Mouse (Mus musculus) layer of hippocampus, adult 8-10 months (tissue): ENCODE measurements around the gene Snx15. TPM values are rescaled to one million over a fixed set of nuclear protein-coding genes. Genes with fewer than 3 reads are reported as not detected.

Source experiments
- DNase-seq, 2 experiments: peaks; one replicate each; pipeline ENCODE4 v3.0.0; 2022; ENCODE audit warnings: low spot score in 2 of 2
- total RNA-seq, 4 experiments: library from RNA; stranded (reverse); gene quantifications; 2 replicates each; pipeline ENCODE4 v1.2.4; 2022

The Snx15 gene
- total RNA-seq, 4 experiments from 2014 or later = 38.7 to 43.0 (median 41.8) TPM

DNA sequence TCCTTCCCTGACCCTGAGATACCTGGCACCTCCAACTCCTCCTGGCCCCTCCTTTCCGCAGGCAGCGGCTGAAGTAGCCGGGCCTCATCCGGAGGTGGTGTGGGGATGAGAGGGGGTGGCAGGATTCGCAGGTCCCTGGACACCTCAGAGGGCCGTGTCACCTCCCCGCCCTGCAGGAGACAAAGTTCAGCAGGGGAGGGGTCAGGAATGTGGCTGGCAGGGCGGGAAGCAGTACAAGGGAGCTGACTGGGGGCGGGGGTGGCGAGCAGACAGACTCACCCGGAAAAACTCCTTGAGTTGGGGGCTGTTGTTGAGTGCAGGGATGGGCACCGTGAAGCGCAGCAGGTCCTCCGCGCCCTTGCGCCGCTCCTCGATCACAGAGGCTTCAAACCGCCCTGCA, 6.3 kb downstream of the Snx15 start:
- DNase-seq = no peak

DNA sequence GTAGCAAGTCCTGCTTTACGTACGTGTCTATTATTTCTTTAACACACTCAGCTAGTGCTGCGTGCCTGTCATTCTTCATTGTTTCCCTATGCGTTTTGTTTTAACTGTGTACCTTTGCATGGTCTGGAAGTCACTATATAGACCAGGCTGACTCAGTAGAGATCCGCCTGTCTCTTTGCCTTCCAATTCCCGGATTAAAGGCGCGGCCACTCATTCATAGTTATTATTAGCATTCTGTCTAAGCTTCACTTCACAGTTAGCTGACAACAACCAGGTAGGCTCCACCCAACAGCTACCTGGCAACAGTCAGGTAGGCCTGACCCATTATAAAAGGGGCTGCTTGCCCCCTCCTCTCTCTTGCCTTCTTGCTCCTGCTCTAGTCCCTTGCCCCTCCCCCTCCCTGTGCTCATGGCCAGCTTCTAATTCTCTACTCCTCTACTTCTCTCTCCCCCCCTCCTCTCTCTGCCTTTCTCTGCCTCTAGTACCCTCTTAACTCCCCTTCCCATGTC, 9.4 kb downstream of the Snx15 start:
- DNase-seq = no peak

DNA sequence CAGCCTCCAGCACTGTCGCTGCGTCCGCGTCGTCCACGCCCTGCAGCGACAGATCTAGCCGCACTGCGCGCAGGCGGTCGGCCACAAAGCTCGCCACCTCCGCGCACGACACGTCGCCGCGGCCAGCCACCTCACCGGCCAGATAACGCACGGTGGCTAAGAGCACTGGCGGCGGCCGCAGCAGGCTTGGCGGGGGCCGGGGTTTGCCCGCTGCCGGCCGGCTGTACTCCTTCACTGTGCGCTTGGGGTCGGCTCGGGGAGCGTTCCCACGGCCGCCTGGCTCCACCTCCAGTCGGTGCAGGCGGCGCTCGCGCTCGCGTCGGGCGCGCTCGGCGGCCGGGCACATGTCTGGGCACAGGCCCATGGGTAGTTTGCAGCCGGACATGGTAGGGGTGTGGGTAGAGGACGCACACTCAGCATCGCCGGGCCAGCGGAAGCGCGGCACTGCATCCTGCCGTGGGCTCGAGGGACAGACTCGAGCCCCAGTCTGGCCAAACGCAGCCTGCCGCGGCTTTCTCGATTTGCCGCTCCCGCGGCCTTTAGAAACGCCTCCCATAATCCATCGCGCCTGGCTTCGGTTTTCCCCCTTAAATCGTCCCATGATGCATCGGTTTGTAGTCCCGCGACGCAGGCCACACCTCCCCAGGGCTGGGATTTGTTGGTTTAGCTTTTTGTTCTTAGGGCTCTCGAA, 10.0 kb downstream of the Snx15 start, which contains the start of gene Sac3d1:
Gene Sac3d1 (minus strand): TSS at position 665 of the 691 bp plus-strand sequence.
- peak; percentile 86 to 89 for DNase-seq

DNA sequence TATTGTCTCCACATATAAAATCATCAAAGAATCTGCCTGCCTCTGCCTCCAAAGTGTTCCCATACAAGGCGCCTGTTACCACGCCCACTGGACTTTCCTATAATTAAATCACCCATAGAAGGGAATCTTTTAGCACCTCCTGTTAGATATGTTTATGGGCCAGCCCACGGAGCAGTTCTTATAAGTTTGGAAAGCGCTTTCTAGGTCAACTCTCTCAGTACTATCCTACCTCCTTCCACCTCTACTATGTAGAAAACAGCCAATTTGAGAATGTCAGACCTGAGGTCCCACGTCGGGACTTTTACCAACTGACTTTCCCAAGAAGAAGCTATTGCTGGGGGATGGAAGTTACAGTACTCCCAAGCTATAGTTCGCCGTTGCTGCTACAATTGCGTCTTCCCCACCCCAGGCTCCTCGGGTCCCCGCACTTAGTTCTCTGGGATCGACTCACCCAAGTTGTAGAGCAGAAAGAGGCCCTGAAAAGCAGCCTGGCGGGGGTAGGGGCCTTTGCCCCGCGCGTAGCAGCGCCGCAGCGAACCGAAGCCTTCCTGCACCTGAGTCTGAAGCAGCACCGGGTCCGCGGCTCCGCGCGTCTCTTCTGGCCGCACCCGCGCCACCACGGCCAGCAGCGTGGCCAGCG, 10.6 kb downstream of the Snx15 start:
- DNase-seq = no peak

DNA sequence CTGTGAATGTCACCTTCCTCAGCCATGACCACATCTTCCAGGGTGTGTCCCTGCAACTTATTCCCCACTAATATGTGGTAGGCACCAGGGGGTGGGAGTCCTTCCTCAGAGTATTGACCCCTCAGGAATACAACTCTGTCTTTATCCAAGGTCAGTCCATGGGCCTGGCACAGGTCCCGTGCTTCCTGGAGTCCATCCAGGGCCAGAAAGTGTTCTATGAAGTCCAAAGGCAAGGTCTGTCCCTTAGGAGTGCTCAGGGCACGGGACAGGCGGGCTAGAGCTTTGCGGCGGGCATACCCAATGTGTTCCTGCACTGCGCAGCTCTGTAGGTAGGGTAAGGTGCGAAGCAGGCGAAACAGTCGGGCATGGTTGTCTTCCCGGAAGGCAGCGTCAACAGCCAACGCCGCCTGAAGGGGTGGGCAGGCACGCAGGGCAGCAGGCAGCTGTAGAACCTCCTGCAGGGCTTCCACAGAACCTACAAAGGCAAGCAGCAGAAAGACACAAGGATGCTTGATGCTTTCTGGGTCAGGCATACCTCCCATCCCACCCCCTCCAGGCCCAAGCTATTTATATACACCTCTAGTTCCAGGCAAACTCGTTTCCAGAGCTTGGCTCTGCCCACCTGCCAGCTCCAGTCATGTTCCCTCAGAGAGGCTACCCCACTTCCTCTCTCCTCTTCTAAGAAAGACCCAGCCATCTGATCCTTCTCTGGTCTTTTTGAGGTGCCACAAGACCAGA, 11.8 kb downstream of the Snx15 start:
- no peak for DNase-seq

DNA sequence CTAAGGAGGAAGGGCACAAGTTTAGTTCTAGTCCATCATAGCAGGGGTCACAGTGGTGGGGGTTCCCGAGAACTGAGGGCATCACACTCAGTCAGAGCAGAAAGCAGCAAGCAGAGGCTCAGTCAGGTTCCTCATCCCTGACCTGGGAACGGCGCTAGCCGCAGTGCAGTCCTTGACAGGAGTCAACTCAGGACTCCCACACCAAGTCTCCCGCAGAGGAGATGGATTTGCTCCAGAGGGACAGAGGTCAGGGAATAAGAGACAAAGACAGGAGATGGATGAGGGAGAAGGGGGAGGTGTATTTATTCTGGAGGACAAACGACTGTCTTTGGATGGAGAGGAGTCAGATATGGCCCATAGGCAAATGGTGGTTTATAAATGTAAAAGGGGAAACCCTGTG, 15.0 kb downstream of the Snx15 start:
- DNase-seq = no peak

DNA sequence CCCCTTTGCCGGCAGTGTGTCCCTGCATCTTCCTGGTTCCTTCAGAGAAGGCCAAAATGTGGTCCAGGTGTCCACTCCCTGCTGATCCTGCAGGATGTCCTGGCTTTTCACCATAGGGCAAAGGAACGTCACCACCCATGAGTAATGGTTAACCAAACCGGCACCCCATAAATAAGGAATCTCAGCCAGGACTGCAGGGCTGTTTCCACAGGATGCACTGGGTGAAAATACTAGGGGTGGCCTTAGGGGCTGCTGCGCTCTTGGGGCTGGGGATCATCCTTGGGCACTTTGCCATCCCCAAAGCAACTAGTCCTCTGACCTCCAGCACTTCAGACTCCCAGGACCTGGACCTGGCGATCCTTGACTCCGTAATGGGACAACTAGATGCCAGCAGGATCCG, 22.5 kb downstream of the Snx15 start, which contains the start of gene Naaladl1:
Gene Naaladl1 (plus strand): TSS at position 197 of the 400 bp plus-strand sequence.
- no peak for DNase-seq

DNA sequence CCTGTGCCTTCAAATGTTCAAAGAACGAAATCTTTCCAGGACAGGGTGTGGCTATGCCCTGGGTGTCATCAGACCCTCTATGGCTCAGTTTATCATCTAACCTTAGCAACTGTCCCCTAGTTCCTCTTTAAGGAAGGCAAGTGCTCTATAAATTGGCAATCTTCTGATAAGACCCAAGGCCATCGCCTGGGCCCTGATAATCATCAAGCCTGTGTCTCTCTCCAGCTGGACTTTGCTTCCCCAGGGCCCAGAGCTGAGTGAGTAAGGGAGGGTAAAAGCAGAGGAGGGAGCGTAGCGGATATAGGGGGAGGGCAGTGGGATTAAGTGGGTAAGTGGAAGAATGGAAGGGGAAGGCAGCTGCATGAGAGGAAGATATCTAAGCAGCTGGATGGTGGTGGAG, 23.6 kb downstream of the Snx15 start:
- no peak for DNase-seq

DNA sequence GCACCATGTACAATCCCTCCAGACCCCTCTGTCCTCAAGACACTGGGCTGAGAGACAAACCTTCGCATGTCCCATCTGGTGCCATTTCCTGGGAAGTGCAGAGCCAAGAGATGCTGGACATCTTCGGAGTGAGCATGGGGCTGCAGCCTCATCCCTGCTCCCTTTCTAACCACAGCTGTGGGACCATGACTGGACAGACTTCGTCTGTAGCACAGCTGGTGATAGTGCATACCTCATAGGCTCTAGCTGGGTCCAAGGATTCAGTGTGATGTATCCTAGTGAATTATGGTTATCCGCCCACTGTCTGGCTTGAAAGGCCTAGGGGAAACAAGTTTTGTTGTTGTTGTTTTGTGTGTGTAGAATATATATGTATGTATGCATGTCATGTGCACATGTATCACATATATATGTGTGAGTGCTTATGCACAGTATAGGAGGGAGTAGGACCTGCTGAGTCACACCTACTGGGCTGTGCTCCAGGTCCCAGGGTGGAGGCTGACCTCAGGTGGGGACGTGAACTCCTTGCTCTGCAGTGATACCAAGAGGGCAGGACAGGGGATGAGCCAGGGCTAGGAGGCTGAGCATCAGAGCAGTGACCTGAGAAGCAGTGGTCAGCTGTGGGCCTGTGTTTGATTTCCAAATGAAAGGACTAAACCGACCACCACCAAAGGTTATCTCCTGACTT, 25.8 kb downstream of the Snx15 start:
- DNase-seq = no peak

DNA sequence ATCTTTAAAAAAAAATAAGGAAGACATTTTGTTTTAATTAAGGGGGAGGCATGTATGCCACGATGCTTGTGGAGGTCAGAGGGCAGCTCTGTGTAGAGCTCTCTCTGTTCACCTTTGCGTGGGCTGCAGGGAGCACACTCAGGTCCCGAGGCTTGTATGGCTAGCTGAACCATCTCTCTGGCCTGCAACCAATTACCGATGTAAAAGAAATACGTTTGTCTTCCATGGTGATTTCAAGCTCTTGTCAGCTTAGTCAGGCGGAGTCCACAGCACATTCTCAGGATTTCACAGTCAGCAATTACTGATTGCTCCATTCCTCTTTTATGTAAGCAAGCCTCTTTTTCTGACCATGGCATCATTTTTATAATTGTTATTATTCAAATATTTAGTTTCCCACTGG, 26.9 kb downstream of the Snx15 start:
- no peak for DNase-seq

DNA sequence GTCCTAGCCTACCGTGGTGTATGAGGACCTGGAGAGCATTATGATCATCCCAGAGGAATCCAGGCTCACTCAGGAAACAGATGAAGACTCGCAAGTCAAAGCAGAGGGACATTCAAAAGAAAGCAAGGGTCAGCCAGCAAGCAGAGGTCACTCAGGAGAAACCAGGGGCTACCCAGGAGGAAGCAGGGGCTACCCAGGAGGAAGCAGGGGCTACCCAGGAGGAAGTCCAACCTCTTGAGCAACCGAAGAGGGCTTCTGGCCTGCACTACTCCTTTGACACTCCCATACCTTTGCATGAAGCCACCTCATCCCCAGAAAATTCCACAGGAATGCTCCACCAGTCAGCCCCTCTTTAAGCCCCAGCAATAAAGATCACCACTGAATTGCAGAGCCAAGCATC, 30.3 kb downstream of the Snx15 start:
- no peak for DNase-seq

DNA sequence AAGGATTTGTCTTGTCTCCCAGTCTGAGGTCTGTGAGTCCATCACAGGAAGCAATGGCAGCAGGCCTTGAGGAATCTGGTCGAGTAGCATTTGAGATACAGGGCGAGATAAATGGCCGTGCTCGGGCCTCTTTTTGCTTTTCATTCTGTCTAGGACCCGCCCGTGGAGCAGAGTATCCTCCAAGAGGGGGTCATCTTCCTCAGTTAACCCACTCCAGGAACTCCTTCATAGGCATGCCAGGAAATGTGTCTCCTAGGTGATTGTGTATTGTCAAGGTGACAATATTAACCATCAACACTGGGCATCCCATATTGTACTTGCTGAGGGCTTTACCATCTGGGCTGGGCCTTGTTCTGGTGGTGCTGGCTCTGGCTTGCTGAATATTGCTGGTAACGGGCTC, 34.0 kb downstream of the Snx15 start, which contains the start of gene AC131692.1:
Gene AC131692.1 (plus strand): TSS at position 301 of the 400 bp plus-strand sequence.
- DNase-seq = no peak

DNA sequence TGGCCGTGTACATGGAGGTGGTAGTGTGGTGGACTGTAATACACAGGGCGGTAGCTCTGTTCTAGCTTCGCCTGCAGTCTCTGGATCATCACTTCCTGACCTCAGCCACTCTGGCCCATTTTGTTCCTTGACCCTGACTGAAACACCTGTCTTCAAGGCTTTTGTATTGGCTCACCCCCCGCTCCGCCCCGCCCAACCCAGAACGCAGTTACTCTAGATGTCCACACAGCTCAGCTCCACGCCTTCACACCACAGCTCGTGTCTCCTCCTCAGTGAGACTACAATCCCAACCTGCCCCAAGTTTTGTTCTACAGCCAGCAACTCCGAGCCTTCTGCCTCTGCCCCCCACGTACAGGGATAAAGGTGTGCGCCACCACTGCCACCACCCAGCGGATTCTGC, 39.3 kb downstream of the Snx15 start:
- DNase-seq = no peak

DNA sequence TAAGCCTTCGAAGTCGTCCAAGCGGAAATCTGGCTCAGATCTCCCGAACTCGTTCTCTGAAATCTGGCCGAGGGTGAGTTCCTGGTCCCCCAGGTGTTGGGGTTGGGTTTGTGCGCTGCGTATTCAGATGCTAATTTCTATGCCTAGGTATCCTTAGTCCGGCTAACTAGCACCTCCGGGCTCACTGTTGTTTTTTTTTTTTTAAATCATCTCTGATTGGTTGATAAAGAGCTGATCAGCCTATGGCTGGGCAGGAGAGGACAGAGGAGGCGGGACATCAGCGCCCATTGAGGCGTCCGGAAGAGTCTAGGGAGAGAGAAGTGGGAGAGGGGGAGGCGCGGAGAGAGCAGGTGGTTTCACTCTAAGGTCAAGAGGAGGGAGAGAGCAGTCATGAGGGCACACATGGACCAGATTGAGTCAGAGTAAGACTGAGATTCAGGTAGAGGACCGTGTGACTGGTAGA, 42.7 kb downstream of the Snx15 start:
- DNase-seq = no peak

DNA sequence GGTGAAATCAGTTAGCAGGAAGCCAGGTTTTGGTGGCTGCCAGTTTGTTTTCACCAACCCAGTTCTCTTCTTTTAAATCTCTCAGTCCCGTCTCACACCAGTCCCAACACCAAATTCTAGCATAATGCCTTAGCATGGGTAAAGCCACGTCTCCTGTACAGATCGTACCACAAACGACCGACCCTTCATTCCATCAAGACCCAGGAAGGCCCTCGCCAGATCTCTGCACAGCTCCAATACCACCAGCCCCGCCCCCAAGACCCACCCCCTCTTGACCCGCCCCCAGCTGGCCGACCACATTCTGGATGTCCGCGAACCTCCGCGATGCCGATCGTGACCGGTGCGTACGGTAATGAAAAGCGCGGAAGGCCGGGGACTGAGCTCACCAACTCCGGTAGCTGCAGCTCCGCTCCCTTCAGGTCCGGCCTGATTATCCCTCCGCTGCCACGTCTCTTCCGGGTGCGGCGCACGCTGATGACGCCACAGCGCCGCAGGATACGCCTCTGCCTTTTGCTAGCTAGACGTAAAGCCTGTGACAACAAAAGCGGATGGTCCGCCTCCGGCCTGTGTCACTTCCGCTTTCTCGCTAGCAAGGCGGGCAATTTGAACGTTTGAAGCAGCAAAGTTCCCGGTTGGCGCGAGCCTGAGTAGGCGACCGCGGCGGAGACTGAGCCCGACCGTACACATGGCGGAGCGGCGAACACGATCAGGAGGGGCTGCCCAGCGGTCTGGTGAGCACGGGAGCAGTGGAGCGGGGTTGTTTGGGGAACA, 43.4 kb downstream of the Snx15 start, which contains the start of the genes Zfpl1 and Cdca5:
Gene Zfpl1 (minus strand): TSS at position 479 of the 771 bp plus-strand sequence.
Gene Cdca5 (plus strand): TSS at position 506 of the 771 bp plus-strand sequence.
- DNase-seq = peak; percentile 96 to 97

DNA sequence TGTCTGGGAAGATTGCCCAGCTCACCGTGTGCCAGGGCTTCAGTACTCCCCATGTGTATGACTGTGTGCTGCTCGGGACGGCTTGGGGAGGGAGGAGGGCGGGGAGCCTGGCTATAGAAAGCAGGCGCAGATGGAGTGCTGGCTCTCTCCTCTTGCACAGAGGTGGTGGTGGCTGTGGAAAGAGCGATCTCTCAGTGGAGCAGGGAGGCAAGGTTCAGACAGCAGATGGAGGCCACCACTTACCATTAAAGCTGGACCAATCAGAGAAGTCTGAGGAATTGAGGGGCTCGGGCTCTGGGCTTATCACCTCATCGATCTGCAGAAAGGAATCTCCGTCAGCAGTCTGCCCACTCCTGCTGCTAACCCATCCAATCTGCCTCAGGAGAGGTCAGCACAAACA, 45.9 kb downstream of the Snx15 start, which contains the start of gene Gm28374:
Gene Gm28374 (minus strand): TSS at position 101 of the 400 bp plus-strand sequence.
- no peak for DNase-seq

DNA sequence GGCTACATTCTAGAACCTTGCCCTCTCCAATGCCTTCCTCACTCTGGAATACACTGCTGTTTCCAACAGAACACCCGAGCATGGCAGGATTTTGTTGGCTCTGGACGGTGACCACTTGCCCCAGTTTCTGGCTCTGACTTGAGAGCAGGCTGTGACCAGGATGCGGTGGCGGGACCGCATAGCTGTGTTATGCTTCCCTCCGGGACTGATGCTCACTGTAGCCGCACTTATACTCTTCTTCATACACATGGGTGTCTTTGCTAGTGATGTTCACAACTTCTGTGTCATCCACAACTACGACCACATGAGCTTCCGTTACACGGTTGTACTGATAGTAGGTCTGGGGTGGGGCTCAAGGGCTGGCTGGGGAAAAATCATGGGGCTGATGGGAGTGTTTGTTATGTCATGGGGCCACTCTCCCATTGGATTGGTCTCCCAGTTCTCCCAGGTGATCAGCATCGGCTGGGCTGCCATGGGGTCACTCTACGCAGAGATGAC, 48.1 kb downstream of the Snx15 start, which contains the start of gene Tmem262:
Gene Tmem262 (plus strand): TSS at position 51 of the 498 bp plus-strand sequence.
- DNase-seq = no peak

DNA sequence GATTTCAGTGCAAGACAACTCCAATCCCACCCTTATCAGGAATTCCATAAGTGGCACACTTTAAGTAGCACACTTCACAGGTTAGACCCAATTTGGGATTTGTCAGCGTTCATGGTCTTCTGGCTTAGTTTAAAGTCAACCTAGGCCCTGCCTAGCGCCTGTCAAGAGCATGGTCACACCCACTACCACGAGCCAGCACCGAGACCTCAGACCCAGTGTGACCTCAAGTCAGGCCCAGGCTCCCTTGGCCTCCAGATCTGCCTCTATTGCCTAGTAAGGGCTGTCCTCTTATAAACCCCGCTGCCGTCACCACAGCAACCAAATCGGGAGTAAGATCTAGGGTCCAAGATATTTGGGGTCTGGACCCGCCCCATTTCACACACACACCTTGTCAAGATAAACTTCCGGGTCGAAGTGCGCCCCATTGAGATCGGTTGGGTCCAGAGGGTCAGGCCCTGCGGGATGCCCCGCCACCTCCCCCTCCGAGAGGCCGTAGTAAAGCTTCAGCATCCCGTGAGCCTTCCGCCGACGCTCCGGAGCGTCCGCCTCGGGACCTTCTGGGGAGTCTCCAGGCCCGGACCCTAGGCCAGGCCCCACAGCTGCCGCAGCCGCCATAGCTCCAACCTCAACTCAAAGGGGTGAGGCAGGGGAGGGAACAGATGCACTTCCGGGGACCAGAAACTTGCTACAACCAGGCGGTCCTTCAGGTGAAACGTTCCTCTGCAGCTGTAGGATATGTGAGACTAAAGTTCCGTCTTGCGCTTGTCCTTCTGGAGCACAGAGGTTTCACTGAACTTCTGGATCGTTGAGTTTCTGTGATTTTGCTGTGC, 51.3 kb downstream of the Snx15 start, which contains the start of gene Vps51:
Gene Vps51 (minus strand): TSS at position 668 of the 830 bp plus-strand sequence.
- DNase-seq = peak; percentile 78 to 88

DNA sequence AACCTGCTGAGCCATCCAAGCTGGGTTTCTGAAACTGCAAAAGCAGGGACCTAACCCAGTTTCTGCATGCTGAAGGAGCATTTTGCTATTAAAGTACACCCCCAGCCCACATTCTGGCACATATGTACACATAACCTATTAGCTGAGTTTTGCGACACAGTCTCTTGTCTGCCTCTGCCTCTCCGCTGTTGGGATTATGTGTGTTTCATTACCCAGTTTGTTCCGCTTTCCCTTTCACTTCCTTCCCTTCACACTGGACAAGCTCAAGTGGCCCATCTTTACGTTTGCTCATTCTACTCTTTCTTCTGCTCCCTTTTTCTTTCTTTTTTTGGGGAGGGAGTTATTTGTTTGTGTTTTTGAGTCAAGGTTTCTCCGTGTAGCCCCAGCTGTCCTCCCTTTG, 54.2 kb downstream of the Snx15 start:
- DNase-seq = no peak
